Mouse (Mus musculus) common myeloid progenitor, adult 5-6 weeks (primary cell): ENCODE data around the gene Parva. TPM values are rescaled to one million over a fixed set of nuclear protein-coding genes. Genes with fewer than 3 reads are reported as not detected.

Source experiments
- ATAC-seq: replicated peaks from 2 replicates; pipeline ENCODE4 v1.8.0; 2016; ENCODE audit warnings: low read depth, mild to moderate bottlenecking, moderate TSS enrichment, inconsistent platforms; ENCODE audit not compliant: poor library complexity, severe bottlenecking
- total RNA-seq: library from RNA; stranded (forward); fragments of 200-1000, 187-1606 nt; gene quantifications from 2 replicates; pipeline ENCODE4 v1.2.3, GENCODE M21; 2017

Parva gene
- total RNA-seq, 1 experiment from 2014 or later, result not detected

- ATAC-seq, result peak; percentile 73
These were observed 42.5 kb downstream of the Parva start for GRCm38 (mm10) chr7:112469817-112470216.

DNA sequence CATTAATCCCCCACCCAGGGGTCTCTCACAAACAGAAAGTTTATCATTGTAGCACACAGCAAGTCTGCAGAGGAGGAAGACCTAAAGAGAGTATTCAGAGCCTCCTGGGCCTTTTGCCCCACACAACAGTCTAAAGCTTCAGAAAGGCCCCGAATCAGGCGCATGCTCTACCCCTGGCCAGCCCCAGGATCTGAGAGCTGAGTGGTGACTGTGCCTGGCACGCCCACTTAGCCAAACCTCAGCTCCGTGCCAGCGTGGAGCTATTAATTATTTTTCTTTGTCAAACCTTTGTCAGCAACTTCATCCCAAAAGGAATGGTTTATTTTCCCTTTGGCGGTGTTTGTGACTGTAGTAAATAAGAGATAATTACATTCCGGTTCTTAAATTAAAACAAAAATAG lies 44.0 kb downstream of the Parva start:
- ATAC-seq, result no peak

DNA sequence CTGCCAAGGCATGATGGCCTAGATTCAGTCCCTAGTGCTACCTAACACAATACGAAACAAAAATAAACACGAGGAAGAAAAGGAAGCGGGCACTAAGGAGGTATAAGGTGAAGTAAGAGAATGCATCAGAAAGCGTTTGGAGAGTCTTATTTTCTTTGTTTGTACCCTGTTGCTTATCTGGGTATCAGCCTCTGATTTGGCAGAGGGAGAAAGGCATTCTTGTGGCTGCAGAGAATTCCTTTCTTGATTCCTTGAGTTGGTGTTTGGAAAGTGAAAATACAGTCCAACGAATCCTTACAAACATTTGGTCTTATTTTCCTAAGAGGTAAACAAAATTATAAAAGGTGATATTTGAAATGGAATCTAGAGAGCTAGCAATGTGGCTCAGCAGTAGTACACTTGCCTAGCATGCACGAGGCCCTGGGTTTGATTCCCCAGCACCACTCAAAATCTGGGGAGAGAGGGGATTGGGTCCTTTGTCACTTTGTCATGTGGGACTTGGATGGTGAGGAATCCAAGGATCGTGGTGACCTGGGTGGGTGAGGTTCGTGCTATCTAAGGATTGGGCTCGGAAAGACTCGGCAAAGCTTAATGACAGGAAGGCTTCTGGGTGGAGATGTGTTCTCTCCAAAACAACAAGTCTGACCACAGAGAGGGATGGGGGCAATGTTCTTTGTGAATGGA lies 44.9 kb downstream of the Parva start:
- ATAC-seq, result no peak

- ATAC-seq, result no peak
These were observed 45.5 kb downstream of the Parva start for GRCm38 (mm10) chr7:112472708-112473281.

DNA sequence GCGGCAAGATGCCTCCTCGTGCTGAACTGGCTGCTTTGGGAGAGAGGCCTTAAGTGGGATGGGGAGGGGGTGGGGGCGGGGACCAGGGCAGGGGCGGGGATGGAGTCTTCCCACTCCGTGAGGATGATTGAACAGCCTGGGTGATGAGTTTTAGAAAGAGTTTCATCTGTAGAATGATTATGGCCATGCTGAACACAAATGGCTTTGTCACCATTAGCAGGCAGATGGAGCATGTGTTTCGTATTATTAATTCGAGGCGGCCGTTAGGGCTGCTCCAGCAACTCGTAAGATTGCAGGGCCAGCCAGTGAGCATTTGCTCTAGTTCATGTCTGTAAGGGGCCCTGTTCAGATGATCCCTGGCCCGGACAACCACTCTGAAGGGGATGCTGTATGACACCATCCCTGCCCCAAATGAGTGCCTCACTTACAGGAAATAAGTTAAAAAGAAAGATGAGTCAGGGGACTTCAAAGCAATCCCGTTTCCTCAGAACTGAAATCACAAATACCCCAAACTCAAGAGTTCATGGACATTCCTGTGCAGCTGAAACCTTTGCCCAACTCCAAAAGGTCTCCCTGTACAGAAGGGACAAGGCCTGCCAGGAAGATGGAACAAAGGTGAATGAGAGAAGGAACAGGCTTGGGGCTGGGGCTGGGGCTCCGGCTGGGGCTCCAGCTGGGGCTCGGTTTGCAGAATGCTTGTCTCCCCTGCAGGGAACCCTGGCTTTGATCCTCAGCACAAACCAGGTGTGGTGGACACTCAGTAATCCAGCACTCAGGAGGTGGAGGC lies 46.5 kb downstream of the Parva start:
- ATAC-seq, result no peak

DNA sequence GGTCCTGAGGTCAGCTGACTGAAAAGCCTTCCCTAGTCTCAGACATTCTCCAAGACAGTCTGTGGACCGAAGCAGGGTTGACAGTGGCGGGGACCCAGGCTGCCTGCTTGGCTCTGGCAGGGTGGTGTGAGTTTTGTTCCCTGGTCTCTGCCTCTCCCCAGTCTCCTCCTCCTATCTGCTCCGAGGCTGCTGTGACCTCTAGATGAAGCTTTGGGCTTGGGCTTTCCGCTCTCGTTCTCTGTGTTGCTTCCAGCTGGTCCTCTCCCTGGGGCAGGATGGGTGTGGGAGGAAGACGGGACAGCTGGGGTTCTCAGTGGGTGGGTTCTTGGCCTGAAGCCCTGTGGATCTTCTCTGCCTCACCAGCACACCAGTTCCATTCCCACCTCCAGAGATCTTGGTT lies 51.8 kb downstream of the Parva start:
- no peak for ATAC-seq

- no peak for ATAC-seq
These were observed 53.7 kb downstream of the Parva start for GRCm38 (mm10) chr7:112481031-112481430.

DNA sequence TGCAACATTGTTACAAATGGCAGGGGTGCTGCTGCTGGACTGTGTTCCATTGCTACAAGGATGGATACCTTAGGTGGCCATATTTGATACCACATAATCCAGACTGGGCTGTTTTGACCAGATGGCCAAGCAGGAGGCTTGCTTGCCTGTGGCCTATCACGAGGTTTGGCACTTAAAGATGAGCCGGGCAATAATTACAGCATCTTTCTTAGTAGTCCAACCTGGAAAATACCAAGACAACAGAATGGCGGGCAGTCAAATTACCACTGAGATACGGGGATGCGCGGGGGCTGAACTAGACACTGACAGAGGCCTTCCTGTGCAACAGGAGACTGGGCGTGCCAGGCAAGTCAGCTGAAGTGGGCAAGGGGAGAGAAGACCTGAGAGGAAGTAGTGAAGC lies 55.3 kb downstream of the Parva start:
- ATAC-seq, result no peak

DNA sequence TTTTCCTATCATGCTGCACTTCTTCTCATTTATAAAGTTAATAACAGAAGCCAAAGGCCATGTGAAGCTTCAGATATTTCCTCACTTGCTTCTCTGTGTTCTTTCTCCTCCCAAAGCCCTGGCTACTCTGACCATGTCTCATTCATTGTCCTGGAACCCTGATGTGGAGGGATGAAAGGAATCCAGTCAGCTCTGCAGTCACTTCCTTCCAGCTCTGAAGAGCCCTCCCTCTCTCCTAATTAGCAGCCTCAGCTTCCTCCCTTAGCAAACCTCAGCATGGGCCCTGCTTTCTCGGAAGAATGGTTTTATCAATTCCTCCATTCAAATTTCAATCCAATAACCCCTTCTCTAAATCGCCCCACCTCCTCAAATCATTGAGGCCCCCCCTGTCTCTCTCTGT lies 56.1 kb downstream of the Parva start:
- ATAC-seq, result no peak

DNA sequence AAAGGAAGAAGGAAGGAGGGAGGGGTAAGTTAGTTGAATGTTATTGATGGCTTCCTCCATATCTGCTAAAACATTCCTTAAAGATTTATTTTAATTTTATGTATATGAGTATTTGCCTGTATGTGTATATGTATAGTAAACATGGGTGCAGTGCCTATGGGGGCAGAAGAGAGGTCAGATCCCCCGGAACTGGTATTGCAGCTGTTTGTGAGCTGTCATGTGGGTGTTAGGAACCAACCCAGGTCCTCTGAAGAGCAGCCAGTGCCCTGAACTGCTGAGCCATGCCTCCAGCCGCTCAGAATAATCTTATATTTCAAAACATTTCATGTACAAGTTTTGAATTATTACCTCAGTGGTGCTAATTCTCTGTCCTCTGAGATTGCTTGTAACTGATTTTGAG lies 63.5 kb downstream of the Parva start:
- no peak for ATAC-seq

DNA sequence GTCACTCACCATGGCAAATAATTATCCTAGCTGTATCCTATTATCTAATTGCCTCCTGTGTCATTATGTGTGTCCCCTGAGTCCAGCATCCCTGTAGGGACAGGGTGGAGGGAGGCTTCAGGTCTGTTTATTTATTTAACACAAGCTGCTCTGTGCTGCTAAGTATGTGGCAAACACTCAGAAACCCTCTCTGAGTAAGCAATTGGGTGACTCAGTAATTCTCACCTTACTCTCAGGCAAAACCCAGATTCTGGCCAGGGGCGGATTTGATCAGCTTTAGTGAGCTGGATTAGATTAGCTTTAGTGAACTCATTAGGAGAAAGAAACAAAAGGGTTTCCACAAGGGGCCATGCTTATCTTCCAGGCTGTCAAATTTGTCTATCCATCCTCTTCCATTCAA lies 64.4 kb downstream of the Parva start:
- no peak for ATAC-seq

- no peak for ATAC-seq
These were observed 68.6 kb downstream of the Parva start for GRCm38 (mm10) chr7:112495950-112496349.

- ATAC-seq, result no peak
These were observed 69.6 kb downstream of the Parva start for GRCm38 (mm10) chr7:112496921-112497320.

GRCm38 (mm10) chr7:112498591-112499301 lies 71.4 kb downstream of the Parva start:
- no peak for ATAC-seq

DNA sequence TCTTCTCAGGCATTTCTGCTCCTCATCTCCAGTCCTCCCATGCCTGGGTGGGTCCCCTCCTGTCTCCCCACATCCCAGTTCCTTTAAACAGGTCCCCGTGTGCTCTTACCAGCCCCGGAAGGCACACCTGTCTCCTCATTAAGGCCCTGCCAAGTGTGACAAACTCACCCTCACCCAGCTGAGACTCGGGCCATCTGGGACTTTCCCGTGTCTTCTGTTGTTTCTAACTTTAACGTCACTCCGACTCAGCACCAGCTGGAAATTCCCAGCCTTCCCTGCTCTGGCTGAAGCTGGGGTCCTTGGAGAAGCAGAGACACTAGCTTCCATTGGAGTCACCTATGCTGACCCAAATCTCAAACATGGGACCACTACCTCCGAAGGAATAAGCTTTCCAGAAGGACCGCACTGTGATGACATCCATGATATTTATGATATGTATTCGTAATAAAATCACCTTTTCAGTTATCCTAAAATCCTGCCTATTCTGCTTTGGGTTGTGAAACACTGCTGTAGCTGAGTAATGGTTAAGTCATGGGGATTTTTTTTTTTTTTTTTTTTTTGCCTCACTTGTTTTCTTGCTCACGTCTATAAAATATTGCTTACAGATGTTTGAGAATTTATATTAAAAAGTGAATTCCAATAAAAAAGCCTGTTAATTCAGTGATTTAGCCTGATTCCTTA lies 72.3 kb downstream of the Parva start:
- ATAC-seq, result no peak

GRCm38 (mm10) chr7:112500134-112500490 lies 72.8 kb downstream of the Parva start:
- ATAC-seq, result no peak

DNA sequence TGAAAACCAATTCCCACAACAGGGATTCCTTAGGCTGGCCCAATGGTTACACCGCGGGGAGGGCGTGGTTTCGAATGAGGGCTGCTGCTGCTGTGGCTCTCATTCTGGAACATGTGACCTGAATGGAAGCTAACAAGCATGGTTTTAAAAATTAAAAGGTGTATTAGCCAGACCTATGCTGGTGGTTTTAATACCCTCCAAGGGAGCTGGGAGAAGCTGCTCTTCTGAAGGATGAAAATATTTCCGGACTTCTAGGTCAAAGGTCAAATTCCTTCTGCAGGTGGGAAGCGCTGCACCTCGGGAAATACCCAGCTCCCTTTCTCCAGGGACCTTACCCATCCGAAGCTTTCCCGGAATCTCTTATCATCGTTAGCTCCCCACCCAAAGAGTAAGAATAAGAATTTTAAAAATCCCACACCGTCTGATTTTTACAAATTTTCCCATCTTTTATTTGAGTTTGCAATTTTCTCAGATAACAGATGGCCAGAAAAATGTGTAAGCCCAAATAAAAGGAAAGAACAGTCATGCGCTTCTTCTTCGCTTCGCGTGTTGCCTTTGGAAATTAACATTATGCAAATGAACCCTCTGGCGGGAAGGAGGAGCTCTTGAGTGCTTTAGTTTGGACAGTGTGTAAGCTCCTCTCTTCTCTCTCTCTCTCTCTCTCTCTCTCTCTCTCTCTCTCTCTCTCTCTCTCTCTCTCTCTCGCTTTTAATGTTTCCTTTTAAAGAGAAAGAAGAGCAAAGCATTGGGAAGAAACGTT lies 74.9 kb downstream of the Parva start:
- no peak for ATAC-seq

DNA sequence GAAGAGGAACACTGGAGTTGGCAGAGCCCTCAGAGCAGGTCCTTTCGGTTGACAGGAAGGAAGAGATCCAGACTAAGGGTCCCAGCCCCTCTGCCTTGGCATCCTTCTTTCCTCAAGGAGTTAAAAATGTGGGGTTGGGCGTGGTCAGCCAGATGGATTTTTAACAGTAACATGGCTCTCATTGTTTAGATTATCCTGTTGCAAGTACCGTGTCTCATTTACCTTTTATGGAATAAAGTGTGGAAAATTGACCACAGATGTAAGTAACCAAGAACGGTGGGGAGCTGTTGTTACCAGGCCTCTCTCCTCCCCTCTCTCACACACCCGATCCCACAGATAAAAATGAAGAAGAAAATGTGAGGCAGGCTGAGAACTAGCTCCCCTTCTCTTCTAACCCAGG lies 75.5 kb downstream of the Parva start:
- no peak for ATAC-seq

DNA sequence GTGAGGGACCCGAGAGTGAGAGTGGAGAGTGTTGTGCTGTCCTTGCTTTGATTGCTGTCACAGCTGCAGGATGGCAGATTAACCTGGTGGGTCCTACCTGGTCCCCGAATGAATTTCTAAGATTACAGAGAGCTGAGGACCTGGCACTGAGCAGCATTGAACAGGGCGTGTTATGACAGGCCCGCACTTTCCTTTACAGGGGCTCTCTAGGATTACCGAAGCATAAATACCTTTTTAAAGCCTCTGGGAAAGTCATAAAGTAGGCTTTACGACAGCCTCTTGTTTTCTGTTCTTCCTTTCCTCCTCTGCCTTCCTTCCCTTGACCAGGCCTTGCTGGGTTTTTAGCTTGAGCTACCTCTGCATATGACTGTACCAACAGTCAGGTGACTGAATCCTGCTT lies 76.1 kb downstream of the Parva start:
- no peak for ATAC-seq

GRCm38 (mm10) chr7:112503917-112504316 lies 76.6 kb downstream of the Parva start:
- ATAC-seq, result peak; percentile 74
